Mouse (Mus musculus) intestine, embryonic 14.5 days (tissue): Measurements from ENCODE around the gene Ptprd. TPM values are rescaled to one million over a fixed set of nuclear protein-coding genes. Genes with fewer than 3 reads are reported as not detected.

Experiments used
- ATAC-seq: fragments of 200-750 bp; cut with Nextera tagmentation; replicated peaks from 2 replicates; pipeline ENCODE4 v1.8.0; 2017; ENCODE audit warnings: low read depth, moderate number of reproducible peaks, moderate TSS enrichment, moderate library complexity; ENCODE audit not compliant: low FRiP score, low TSS enrichment
- DNase-seq: peaks from one replicate; pipeline ENCODE4 v3.0.0-alpha.2; 2018; ENCODE audit warnings: low spot score
- H3K27ac ChIP-seq: fragments of 300-500 bp; sonication (generic); 2 replicates; pipeline ENCODE4 v1.5.1; 2014; ENCODE audit warnings: low read depth, mild to moderate bottlenecking, control low read depth
- H3K27me3 ChIP-seq: fragments of 300-500 bp; sonication (generic); replicated peaks from 2 replicates; pipeline ENCODE4 v1.6.1; 2014; ENCODE audit warnings: low read length, control low read depth; ENCODE audit not compliant: control insufficient read depth, insufficient read depth
- H3K36me3 ChIP-seq: fragments of 300-500 bp; sonication (generic); 2 replicates; pipeline ENCODE4 v1.6.1; 2014; ENCODE audit warnings: low read length, control low read depth; ENCODE audit not compliant: control insufficient read depth, insufficient read depth
- H3K4me1 ChIP-seq: fragments of 300-500 bp; sonication (generic); replicated peaks from 2 replicates; pipeline ENCODE4 v1.6.1; 2014; ENCODE audit warnings: low read length, control low read depth, mixed read lengths; ENCODE audit not compliant: control insufficient read depth, insufficient read depth
- H3K4me2 ChIP-seq: fragments of 300-500 bp; sonication (generic); 2 replicates; pipeline ENCODE4 v1.6.1; 2014; ENCODE audit warnings: low read length
- H3K4me3 ChIP-seq: fragments of 300-500 bp; sonication (generic); 2 replicates; pipeline ENCODE4 v1.5.1; 2014; ENCODE audit warnings: low read depth, low read length, control low read depth, mixed read lengths
- H3K9ac ChIP-seq: fragments of 300-500 bp; sonication (generic); 2 replicates; pipeline ENCODE4 v1.6.1; 2014; ENCODE audit warnings: mild to moderate bottlenecking, low read length
- H3K9me3 ChIP-seq: fragments of 300-500 bp; sonication (generic); 2 replicates; pipeline ENCODE4 v1.6.1; 2016; ENCODE audit warnings: low read length, control low read depth; ENCODE audit not compliant: control insufficient read depth
- WGBS: fragments of 180-500 bp; shearing (Covaris S2); extraction: QIAGEN DNeasy Blood & Tissue Kit; methylation state at CpG from one replicate; pipeline ENCODE4 v1.1.7; 2014; 5-methylcytosine and 5-hydroxymethylcytosine counted together
- polyA plus RNA-seq: library from polyadenylated mRNA; unstranded; fragments of >200 nt; fragmentation: Nextera tagmentation; extraction: Ambion mirVana; gene quantifications from 2 replicates; pipeline ENCODE4 v1.2.1, GENCODE M21; 2014

Gene Ptprd
- polyA plus RNA-seq, 1 experiment from 2014 or later = 19.4 TPM

DNA sequence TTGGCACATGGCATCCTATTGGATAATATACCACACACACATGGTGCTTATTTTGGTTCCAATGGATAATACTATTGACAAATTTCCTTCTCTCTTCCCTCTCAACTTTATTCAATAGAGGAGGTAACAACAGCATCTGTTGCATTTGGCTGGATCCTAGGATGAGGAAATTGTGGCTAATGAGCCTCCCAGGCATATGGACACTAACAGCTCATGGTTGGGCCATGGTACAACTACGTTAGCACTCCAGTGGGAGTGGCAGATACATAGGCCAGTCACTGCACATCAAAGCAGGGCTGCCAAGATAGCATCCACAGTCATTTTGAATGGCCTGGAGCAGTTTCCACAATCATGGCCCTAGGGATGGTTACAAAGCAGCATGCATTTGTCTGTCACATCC is 2238.4 kb downstream of the Ptprd start:
- H3K9me3 ChIP-seq = no peaks in the 10 kb centered on the region
- no peaks in the 10 kb centered on the region for H3K4me1 ChIP-seq
- DNase-seq = no peak
- no peak overlapping the region for H3K27ac ChIP-seq
- no peak overlapping the region for H3K4me3 ChIP-seq
- no peak overlapping the region for H3K4me2 ChIP-seq
- H3K27me3 ChIP-seq = no peaks in the 10 kb centered on the region
- 83% methylated on average over 1 of the region's 1 CpGs for WGBS
- no peak overlapping the region for H3K9ac ChIP-seq
- ATAC-seq = no peak
- H3K36me3 ChIP-seq = 0 out of 2 replicates have a peak, but pooled peaks cover 4% of the 10 kb centered on the region

DNA sequence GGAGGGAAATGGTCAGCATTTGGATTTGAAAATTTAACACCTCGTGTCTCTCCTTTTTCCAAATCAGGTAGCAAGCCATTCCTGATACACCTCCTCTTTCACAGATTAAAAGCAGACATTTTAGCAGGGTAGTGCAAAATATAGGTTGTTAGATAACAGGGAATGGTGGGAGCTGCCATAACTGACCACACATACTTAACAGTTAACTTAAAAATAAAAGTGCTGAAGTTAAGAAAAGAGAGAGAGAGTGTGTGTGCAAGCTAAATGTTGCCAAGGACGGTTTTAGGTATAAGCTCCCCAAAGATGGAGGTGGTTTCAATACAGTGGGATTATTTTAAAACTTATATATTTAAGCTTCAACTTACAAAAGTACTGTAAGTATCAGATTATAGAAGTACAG is 2241.8 kb downstream of the Ptprd start:
- no peaks in the 10 kb centered on the region for H3K27me3 ChIP-seq
- DNase-seq = no peak
- H3K4me3 ChIP-seq = no peak overlapping the region
- no peak overlapping the region for H3K4me2 ChIP-seq
- ATAC-seq = no peak
- WGBS = 87% methylated on average over 2 of the region's 2 CpGs
- H3K27ac ChIP-seq = no peak overlapping the region
- H3K9ac ChIP-seq = no peak overlapping the region
- H3K4me1 ChIP-seq = no peaks in the 10 kb centered on the region
- H3K9me3 ChIP-seq = no peaks in the 10 kb centered on the region
- H3K36me3 ChIP-seq = 0 out of 2 replicates have a peak, but pooled peaks cover 4% of the 10 kb centered on the region

DNA sequence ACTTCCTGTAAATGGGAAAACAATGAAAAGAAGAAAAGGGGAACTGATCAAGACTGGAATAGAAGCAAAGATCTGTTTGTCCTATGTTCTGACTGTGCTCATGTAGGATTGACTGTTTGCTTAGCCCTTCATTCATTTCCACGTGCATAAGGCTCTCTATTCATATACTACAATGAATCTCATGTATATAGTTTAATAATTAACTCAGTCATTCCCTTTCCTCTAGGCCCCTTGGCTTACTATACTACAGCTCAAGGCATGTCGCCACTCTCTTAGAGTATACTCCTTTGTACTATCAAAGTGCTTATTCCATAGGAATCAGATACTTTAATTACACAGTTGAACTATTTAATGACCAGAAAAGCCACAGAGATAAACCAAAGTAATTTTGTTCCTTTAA is 2243.1 kb downstream of the Ptprd start:
- no peak overlapping the region for H3K9ac ChIP-seq
- H3K27ac ChIP-seq = no peak overlapping the region
- no peaks in the 10 kb centered on the region for H3K9me3 ChIP-seq
- no peak overlapping the region for H3K4me3 ChIP-seq
- 67% methylated on average over 2 of the region's 2 CpGs for WGBS
- H3K4me1 ChIP-seq = 0 out of 2 replicates have a peak, but pooled peaks cover under 1% of the 10 kb centered on the region
- no peak for DNase-seq
- H3K4me2 ChIP-seq = no peak overlapping the region
- H3K27me3 ChIP-seq = no peaks in the 10 kb centered on the region
- no peak; the same call in 1 of the 2 replicates for ATAC-seq
- no peaks in the 10 kb centered on the region for H3K36me3 ChIP-seq

DNA sequence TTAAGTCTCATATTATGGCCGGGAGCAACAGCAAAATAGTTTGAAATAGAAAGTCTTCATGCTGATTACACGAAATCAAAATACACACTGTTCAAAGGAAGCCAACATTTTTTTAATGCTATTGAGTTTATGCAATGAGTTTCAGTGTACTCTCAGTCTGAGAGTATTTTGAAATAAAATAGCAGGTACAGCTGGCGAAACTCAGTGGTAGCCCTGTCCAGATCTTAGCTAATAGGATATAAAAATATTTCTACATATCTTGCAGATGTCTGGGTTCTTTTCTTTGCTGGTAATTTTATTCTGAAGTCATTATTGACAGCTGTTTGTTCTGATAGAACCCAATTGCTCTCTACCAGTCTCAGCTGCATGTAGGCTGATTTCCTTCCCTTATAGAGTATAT is 2246.0 kb downstream of the Ptprd start:
- Histone ChIP-seq H3K36me3 (no peaks in the 10 kb centered on the region), H3K4me3 (no peak overlapping the region), H3K9me3 (no peaks in the 10 kb centered on the region), H3K4me1 (peaks cover 5% of the 10 kb centered on the region; the same call in 1 of the 2 replicates), H3K27ac (no peak overlapping the region), H3K4me2 (no peak overlapping the region), H3K27me3 (no peaks in the 10 kb centered on the region), H3K9ac (no peak overlapping the region)
- ATAC-seq (no peak), DNase-seq (no peak)
- 88% methylated on average over 3 of the region's 3 CpGs for WGBS

DNA sequence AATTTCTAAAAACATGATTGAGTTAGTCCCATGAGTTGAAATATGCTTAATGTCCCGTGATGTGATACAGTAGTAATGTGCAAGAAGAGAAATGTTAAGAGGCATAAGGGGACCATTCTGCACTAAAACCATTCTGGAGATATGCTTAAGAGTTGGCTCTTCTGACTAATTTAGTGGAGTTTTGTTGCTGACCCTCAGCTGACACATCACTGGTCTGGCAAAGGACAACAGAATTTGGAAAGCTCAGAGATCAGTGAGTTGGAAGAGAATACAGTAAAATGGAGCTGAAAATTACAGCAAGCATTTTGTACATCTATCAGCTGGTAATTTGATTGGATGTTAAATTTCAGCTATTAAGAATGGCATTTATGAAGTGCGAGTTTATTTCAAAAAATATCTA is 2248.8 kb downstream of the Ptprd start:
- Histone ChIP-seq H3K27me3 (no peaks in the 10 kb centered on the region), H3K36me3 (no peaks in the 10 kb centered on the region), H3K4me2 (no peak overlapping the region), H3K4me1 (peaks cover 5% of the 10 kb centered on the region; the same call in 1 of the 2 replicates), H3K27ac (no peak overlapping the region), H3K9ac (no peak overlapping the region), H3K9me3 (no peaks in the 10 kb centered on the region), H3K4me3 (no peak overlapping the region)
- DNase-seq (no peak), ATAC-seq (no peak)
- 54% methylated on average over 2 of the region's 2 CpGs for WGBS

DNA sequence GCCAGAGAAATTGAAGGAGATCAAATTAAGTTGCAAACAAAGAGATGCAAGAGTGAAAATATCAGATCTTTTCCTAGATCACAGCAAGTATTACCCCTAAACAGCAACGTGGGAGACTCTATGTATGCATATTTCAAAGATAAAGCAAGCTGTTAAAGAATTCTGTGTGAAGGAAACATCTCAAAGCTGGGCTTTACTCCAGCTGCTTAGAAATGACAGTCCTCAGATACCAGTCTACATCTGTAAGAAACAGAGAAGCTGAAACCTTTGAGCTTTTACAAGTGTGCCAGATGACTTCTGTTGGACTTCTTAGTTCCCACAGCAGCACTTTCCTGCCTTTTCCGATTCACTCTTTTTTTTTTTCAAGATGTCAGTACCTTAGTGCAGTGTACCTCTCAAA is 2249.9 kb downstream of the Ptprd start:
- no peak for ATAC-seq
- no peak overlapping the region for H3K27ac ChIP-seq
- no peak for DNase-seq
- H3K36me3 ChIP-seq = no peaks in the 10 kb centered on the region
- H3K27me3 ChIP-seq = no peaks in the 10 kb centered on the region
- peaks cover 5% of the 10 kb centered on the region; the same call in 1 of the 2 replicates for H3K4me1 ChIP-seq
- H3K4me2 ChIP-seq = no peak overlapping the region
- H3K9ac ChIP-seq = no peak overlapping the region
- H3K4me3 ChIP-seq = no peak overlapping the region
- H3K9me3 ChIP-seq = no peaks in the 10 kb centered on the region
- WGBS = 29% methylated on average over 2 of the region's 2 CpGs

DNA sequence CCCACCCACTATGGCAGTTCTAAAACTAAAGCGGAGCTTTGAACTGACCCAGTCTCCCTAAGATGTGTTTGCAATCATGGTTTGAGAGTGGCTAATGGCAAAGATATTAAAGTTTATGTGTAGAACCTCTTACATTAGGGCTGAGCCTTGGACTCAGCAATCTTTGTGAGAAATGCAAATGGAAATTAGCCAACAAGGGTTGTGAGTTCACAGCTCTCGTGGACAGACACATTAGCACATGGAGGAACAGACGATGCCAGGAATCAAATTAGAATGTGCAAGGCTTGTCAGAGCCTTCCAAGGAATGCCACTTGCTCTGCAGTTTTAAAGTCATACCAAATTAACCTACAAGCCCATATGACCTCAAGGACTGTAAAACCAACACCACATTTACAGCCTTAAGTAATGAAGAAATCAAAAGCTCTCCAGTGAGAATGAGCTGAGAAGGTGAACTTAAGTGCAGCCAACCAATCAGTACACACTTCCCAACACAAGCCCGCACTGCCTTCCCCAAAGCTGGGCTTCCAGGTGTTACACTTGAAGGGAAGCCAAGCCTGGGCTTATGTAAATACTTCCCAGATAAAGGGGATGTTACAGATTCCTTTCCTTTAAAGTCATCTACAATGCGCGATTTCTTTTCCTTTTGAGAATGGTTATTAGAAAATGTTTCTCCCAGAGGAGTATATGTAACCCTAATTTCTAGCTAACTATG is 2258.3 kb downstream of the Ptprd start:
- DNase-seq (no peak), ATAC-seq (no peak; the same call in 1 of the 2 replicates)
- Histone ChIP-seq H3K4me2 (no peak overlapping the region), H3K9me3 (no peaks in the 10 kb centered on the region), H3K4me1 (no peaks in the 10 kb centered on the region; the same call in 1 of the 2 replicates), H3K27me3 (no peaks in the 10 kb centered on the region), H3K36me3 (no peaks in the 10 kb centered on the region), H3K27ac (no peak overlapping the region), H3K9ac (no peak overlapping the region), H3K4me3 (no peak overlapping the region)
- 63% methylated on average over 6 of the region's 6 CpGs for WGBS

DNA sequence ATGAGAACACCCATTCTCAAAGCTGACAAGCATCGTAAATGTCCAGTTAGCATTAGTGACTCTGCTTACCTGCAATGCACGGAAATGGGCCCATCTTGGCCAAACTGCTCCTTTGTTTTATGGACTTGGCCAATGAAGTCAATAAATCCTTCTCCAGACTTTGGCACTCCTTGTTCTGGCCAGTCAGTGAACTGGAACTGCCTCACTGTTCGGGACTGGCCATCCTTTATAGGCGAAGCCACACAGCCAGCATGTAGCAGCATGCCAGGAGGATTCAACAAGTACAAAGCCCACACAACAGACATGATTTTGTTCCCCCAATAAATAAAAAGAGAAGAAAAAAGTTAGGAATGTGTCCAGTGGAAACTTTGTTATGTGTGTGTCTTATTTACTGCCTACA is 2261.2 kb downstream of the Ptprd start:
- DNase-seq = no peak

DNA sequence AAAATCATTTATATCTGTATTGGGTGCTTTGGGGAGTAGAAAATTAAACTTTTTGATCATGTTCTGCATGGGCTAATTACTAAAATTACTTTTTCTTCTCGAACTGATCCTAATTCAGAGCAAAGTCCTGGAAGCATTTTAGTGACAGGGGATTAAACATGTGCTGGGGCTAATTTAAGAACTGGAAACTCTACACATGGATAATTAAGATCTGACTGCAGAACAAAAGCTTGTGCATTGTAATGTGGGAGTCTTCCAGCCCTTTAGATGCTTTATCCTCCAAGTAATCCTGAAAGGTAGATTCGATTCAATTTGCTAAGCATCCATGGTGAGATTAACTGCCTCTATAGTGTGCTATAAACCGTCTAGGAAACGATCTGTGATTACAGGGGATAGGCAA is 2316.9 kb downstream of the Ptprd start:
- H3K9me3 ChIP-seq = no peaks in the 10 kb centered on the region
- no peaks in the 10 kb centered on the region for H3K27me3 ChIP-seq
- H3K4me2 ChIP-seq = no peak overlapping the region
- no peak overlapping the region for H3K27ac ChIP-seq
- 77% methylated on average over 4 of the region's 4 CpGs for WGBS
- no peaks in the 10 kb centered on the region for H3K4me1 ChIP-seq
- no peak overlapping the region for H3K4me3 ChIP-seq
- DNase-seq = no peak
- no peak for ATAC-seq
- no peaks in the 10 kb centered on the region for H3K36me3 ChIP-seq
- H3K9ac ChIP-seq = no peak overlapping the region

More for the DNA sequence above, 2261.2 kb downstream of the Ptprd start:
- H3K9ac ChIP-seq = no peak overlapping the region
- H3K9me3 ChIP-seq = 0 out of 2 replicates have a peak, but pooled peaks cover under 1% of the 10 kb centered on the region
- H3K4me3 ChIP-seq = no peak overlapping the region
- H3K36me3 ChIP-seq = no peaks in the 10 kb centered on the region
- 89% methylated on average over 4 of the region's 4 CpGs for WGBS
- no peak for ATAC-seq
- H3K4me1 ChIP-seq = no peaks in the 10 kb centered on the region; the same call in 1 of the 2 replicates
- no peak overlapping the region for H3K4me2 ChIP-seq
- no peak overlapping the region for H3K27ac ChIP-seq
- no peaks in the 10 kb centered on the region for H3K27me3 ChIP-seq
